Mouse (Mus musculus) neural tube, embryonic 11.5 days (tissue): ENCODE results near the gene Fgfbp3. TPM values are rescaled to one million over a fixed set of nuclear protein-coding genes. Genes with fewer than 3 reads are reported as not detected.

ENCODE experiments used
- ATAC-seq: fragments of 200-750 bp; cut with Nextera tagmentation; 2 replicates; pipeline ENCODE4 v1.8.0; 2017; ENCODE audit warnings: moderate number of reproducible peaks, mild to moderate bottlenecking, moderate TSS enrichment, moderate library complexity; ENCODE audit not compliant: insufficient read depth, low FRiP score, low TSS enrichment
- DNase-seq: peaks from one replicate; pipeline ENCODE4 v3.0.0-alpha.2; 2015; ENCODE audit warnings: low spot score
- H3K27ac ChIP-seq: fragments of 300-500 bp; sonication (generic); 2 replicates; pipeline ENCODE4 v1.5.1; 2014; ENCODE audit warnings: low read depth, mild to moderate bottlenecking, low read length
- H3K27me3 ChIP-seq: fragments of 300-500 bp; sonication (generic); 2 replicates; pipeline ENCODE4 v1.6.1; 2014; ENCODE audit warnings: mild to moderate bottlenecking, low read length, mixed read lengths; ENCODE audit not compliant: control insufficient read depth, insufficient read depth
- H3K36me3 ChIP-seq: fragments of 300-500 bp; sonication (generic); 2 replicates; pipeline ENCODE4 v1.6.1; 2014; ENCODE audit warnings: mild to moderate bottlenecking, low read length, moderate library complexity, mixed read lengths; ENCODE audit not compliant: control insufficient read depth, insufficient read depth
- H3K4me1 ChIP-seq: fragments of 300-500 bp; sonication (generic); 2 replicates; pipeline ENCODE4 v1.6.1; 2014; ENCODE audit warnings: low read length, mixed read lengths; ENCODE audit not compliant: control insufficient read depth, insufficient read depth
- H3K4me2 ChIP-seq: fragments of 300-500 bp; sonication (generic); 2 replicates; pipeline ENCODE4 v1.6.1; 2014; ENCODE audit warnings: low read depth, mild to moderate bottlenecking, moderate library complexity
- H3K4me3 ChIP-seq: fragments of 300-500 bp; sonication (generic); 2 replicates; pipeline ENCODE4 v1.5.1; 2014; ENCODE audit warnings: low read depth, low read length
- H3K9ac ChIP-seq: fragments of 300-500 bp; sonication (generic); 2 replicates; pipeline ENCODE4 v1.6.1; 2014; ENCODE audit warnings: mild to moderate bottlenecking, low read length
- H3K9me3 ChIP-seq: fragments of 300-500 bp; sonication (generic); 2 replicates; pipeline ENCODE4 v1.6.1; 2016; ENCODE audit warnings: low read length; ENCODE audit not compliant: control insufficient read depth
- WGBS: fragments of 180-500 bp; shearing (Covaris S2); extraction: QIAGEN DNeasy Blood & Tissue Kit; methylation state at CpG from one replicate; pipeline ENCODE4 v1.1.7; 2014; 5-methylcytosine and 5-hydroxymethylcytosine counted together
- polyA plus RNA-seq: library from polyadenylated mRNA; unstranded; fragments of >200 nt; fragmentation: Nextera tagmentation; extraction: Ambion mirVana; gene quantifications from 2 replicates; pipeline ENCODE4 v1.2.1, GENCODE M21; 2014

Fgfbp3 gene
- polyA plus RNA-seq, 1 experiment from 2014 or later: 65.0 TPM

DNA sequence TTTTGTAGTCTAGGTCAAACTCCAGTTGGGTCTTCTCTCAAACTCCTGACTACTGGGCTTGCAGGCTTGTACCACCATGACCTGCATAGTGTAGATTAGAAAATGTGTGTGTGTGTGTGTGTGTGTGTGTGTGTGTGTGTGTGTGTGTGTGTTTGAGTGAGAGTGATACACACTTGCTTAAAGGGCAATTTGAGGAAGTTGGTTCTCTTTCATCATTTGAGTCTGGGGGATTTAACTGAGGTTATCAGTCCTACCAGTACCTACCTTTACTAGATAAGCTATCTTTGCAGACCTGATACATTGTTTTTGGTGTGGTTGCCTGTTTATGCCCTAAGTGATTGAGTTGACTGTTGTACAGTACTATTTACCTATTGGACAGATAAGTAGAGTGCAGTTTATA, 12.7 kb upstream of the Fgfbp3 start:
- Histone ChIP-seq H3K4me1 (no peaks in the 10 kb centered on the region), H3K27me3 (no peaks in the 10 kb centered on the region), H3K27ac (no peak overlapping the region), H3K9me3 (no peaks in the 10 kb centered on the region), H3K4me3 (no peak overlapping the region), H3K36me3 (no peaks in the 10 kb centered on the region), H3K4me2 (no peak overlapping the region), H3K9ac (no peak overlapping the region)
- ATAC-seq: no peak
- no peak for DNase-seq

DNA sequence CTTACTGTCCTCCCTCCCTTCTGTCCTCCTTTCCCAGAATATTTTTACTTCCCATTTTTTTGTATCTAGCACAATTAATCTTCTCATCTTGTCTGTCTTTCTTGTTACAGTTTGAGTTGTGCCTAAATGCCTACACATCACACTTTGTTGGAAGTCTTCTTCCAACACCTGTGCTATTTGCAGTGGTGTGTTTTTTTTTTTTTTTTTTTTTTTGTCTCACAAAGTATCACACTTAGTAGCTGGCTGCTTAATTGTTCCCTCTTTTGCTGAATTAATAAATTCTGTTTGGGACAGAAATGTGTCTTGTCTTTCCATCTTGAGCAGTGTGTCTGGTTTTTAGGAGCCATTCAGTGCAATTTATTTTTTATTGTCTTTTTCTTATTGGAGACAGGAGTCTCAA, 10.4 kb upstream of the Fgfbp3 start:
- no peak overlapping the region for H3K4me2 ChIP-seq
- peaks cover 4% of the 10 kb centered on the region; the same call in 1 of the 2 replicates for H3K4me1 ChIP-seq
- no peaks in the 10 kb centered on the region for H3K9me3 ChIP-seq
- H3K4me3 ChIP-seq: no peak overlapping the region
- H3K27me3 ChIP-seq: no peaks in the 10 kb centered on the region
- ATAC-seq (no peak), DNase-seq (no peak)
- H3K36me3 ChIP-seq: no peaks in the 10 kb centered on the region
- no peak overlapping the region for H3K9ac ChIP-seq
- no peak overlapping the region for H3K27ac ChIP-seq

DNA sequence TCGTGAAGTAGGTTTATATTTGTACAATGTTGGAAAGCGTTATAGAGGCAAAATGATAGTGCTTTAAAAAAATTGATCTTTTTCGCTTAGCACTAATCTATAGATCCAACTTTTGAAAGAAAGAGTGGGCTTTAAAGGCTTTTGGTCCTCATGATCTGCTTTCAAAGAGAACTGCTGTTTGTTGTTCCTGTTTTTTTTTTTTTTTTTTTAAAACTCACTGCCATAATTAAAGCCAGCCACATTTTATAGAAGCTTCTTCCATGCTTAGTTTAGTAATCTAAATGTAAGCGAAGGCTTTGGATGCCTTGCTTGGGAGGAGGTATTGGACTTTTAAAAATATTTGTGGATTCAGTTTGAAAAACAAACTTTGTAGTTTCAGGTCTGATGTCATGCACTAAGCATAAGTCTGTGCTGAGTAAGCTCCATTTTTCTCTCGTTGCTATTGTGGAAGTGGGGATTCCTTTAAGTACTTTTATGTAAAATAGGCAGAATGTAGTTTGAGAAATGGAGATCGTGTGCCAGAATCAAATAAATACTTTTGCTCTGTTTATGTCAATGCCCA, 8.5 kb upstream of the Fgfbp3 start:
- ATAC-seq: no peak
- H3K36me3 ChIP-seq: no peaks in the 10 kb centered on the region
- H3K27me3 ChIP-seq: no peaks in the 10 kb centered on the region
- H3K27ac ChIP-seq: no peak overlapping the region
- 87% methylated on average over 6 of the region's 6 CpGs for WGBS
- no peak overlapping the region for H3K4me3 ChIP-seq
- no peak for DNase-seq
- no peak overlapping the region for H3K4me2 ChIP-seq
- no peaks in the 10 kb centered on the region for H3K9me3 ChIP-seq
- H3K4me1 ChIP-seq: peaks cover 4% of the 10 kb centered on the region; the same call in 1 of the 2 replicates
- no peak overlapping the region for H3K9ac ChIP-seq

- peak overlapping the region; percentile 88 for H3K27ac ChIP-seq
- ATAC-seq (no peak), DNase-seq (no peak)
- 2% methylated on average over 26 of the region's 26 CpGs for WGBS
- no peaks in the 10 kb centered on the region for H3K9me3 ChIP-seq
- no peaks in the 10 kb centered on the region for H3K27me3 ChIP-seq
- peak overlapping the region; percentile 50 for H3K4me2 ChIP-seq
- H3K9ac ChIP-seq: peak overlapping the region; percentile 89
- peaks cover 4% of the 10 kb centered on the region; the same call in 1 of the 2 replicates for H3K4me1 ChIP-seq
- H3K4me3 ChIP-seq: peak overlapping the region; percentile 95
- no peaks in the 10 kb centered on the region for H3K36me3 ChIP-seq
Observed at GRCm38 (mm10) chr19:36926553-36927236, 7.3 kb upstream of the Fgfbp3 start.

DNA sequence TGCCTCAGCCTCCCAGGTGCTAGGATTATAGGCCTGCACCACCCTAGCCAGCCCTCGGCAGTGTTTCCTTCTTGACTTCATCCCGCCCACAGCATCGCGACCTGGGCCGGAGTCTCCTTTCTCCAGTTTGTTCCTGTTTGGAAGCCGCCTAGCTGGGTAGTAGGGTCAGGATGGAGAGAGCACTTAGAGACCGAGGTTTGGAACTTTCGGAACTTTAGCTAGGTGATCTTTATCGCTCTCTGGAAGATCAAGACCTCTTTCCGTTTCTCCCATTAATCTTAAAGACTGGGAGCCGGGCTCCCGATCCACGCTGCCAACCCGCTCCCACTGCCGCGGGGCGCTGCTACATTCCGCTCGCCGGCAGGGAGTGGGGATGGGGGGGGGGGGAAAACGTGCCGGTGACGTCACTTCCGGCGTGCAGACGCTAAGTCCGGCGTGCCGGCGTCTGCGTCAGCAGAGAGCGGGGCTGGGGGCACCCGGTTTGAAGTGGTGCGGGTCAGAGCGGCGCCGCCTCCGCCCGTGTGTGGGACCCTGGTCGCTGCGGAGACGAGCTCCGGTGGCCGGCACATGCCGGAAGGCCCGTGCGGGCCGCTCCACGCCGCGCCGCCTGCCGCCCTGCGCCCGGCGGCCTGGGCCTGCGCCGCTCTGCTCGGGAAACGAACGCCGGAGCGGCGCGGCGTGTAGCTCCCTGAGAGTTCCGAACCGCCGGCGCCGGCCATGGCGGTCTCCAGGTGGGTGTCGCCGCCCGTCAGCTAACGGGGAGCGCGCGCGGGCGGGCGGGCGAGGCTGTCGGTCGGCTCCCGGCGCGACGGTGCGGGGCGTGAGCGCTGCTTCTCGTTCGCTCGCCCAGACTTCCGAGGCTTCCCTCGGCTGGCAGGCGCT, 6.5 kb upstream of the Fgfbp3 start, which contains the start of gene Btaf1:
Gene Btaf1, plus strand, starts transcription at position 409 of the 882 bp plus-strand sequence.
- peak; percentile 97 for ATAC-seq
- peak within 1 kb of the TSS; percentile 88 for H3K27ac ChIP-seq
- H3K36me3 ChIP-seq: no peaks in the 10 kb centered on the region
- WGBS: under 1% methylated on average over 84 of the region's 98 CpGs
- peak within 1 kb of the TSS; percentile 62 for H3K4me2 ChIP-seq
- H3K4me3 ChIP-seq: peak within 1 kb of the TSS; percentile 95
- no peaks in the 10 kb centered on the region for H3K9me3 ChIP-seq
- DNase-seq: peak; percentile 92
- H3K9ac ChIP-seq: peak within 1 kb of the TSS; percentile 89
- H3K27me3 ChIP-seq: no peaks in the 10 kb centered on the region
- peaks cover 4% of the 10 kb centered on the region; the same call in 1 of the 2 replicates for H3K4me1 ChIP-seq

DNA sequence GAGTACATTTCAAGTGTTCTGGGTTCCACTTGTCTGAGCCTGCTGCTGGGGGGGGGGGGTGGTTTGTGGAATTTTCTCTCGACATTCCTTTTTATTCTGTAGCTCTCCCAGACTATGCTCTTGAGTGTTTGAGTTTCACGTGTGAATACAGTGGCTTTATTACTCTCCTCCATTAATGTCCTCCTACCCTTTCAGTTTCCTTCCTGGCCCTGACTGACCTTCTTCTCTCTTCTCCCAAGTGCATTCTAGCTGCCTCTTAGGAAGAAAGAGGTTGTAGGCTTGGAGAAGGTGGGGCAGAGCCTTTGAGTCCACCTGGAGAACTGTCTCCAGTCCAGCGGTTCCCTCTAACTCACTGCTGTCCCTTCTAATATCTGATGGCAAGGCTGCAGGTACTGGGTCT, 3.5 kb upstream of the Fgfbp3 start:
- Histone ChIP-seq H3K4me2 (no peak overlapping the region), H3K9me3 (no peaks in the 10 kb centered on the region), H3K9ac (no peak overlapping the region), H3K27me3 (no peaks in the 10 kb centered on the region), H3K4me3 (no peak overlapping the region), H3K36me3 (no peaks in the 10 kb centered on the region), H3K4me1 (peaks cover 7% of the 10 kb centered on the region; the same call in 1 of the 2 replicates), H3K27ac (no peak overlapping the region)
- ATAC-seq: no peak
- 60% methylated on average over 3 of the region's 3 CpGs for WGBS
- DNase-seq: no peak

- Histone ChIP-seq H3K9me3 (no peaks in the 10 kb centered on the region), H3K4me2 (no peak overlapping the region), H3K27ac (no peak overlapping the region), H3K27me3 (no peaks in the 10 kb centered on the region), H3K9ac (no peak overlapping the region), H3K4me1 (peaks cover 7% of the 10 kb centered on the region; the same call in 1 of the 2 replicates), H3K36me3 (no peaks in the 10 kb centered on the region), H3K4me3 (no peak overlapping the region)
- WGBS: 46% methylated on average over 2 of the region's 2 CpGs
- DNase-seq (no peak), ATAC-seq (no peak)
Observed at GRCm38 (mm10) chr19:36922015-36922414, 2.6 kb upstream of the Fgfbp3 start.

DNA sequence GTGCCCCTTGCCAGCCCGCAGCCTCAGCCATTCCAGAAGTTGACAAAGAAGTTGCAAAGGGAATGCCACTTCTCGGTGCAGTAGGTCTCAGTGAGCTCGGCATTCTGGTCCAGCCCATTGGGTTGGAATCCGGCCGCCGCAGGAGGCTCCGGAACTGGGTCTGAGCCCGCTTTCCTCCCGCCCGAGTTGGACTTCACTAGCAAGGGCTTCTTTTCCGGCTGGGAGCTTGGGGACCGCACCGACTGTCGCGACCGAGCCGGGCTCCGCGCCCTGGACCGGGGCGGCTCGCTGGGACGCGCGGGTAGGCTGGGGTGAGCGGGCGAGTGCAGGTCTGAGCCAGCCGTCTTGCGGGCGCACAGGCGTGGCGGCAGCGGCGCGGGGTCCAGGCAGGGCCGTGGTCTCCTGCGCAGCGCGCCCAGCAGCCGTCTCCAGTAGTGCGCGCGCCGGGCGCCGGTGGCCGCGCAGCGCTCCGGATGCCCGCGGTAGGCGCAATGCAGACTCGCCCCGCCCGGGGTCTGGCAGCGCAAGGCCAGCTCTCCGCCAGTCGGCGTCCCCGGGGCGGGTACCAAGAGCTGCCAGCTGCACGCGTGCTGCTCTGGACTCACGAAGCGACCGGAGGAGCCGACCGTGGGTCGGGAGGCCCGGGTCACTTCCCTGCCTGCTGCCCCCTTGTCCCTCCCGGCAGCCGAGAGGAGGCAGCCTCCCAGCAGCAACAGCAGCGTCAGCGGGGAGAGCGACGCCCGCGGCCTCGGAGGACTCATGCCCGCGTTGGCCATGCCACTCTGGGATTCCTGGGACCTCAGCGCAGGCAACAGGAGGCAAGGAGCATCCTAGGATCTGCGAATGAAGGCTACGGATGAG, 744 bp downstream of the Fgfbp3 start:
- peak; percentile 87 for DNase-seq
- H3K27ac ChIP-seq: peak overlapping the region; percentile 91
- H3K27me3 ChIP-seq: no peaks in the 10 kb centered on the region
- under 1% methylated on average over 84 of the region's 85 CpGs for WGBS
- no peaks in the 10 kb centered on the region for H3K36me3 ChIP-seq
- peak overlapping the region; percentile 88 for H3K9ac ChIP-seq
- H3K9me3 ChIP-seq: no peaks in the 10 kb centered on the region
- H3K4me3 ChIP-seq: peak overlapping the region; percentile 77
- peak; percentile 80 for ATAC-seq
- 0 out of 2 replicates have a peak, but pooled peaks cover 3% of the 10 kb centered on the region for H3K4me1 ChIP-seq
- peak overlapping the region; percentile 51 for H3K4me2 ChIP-seq
